Mouse (Mus musculus): ENCODE measurements around the gene Tnfrsf11a. TPM values are rescaled to one million over a fixed set of nuclear protein-coding genes. Genes with fewer than 3 reads are reported as not detected.

Gene Tnfrsf11a
- polyA plus RNA-seq, 1 experiment from 2014 or later, result 0.30 TPM

- WGBS, result 5% methylated on average over 28 of the region's 28 CpGs
- ATAC-seq (ENCODE audit: low FRiP score), result peak; percentile 83
- H3K27me3 ChIP-seq, result peaks cover 16% of the 10 kb centered on the region
- H3K4me3 ChIP-seq, result peak overlapping the region; percentile 35
- H3K27ac ChIP-seq, result no peak overlapping the region
- H3K36me3 ChIP-seq, result no peaks in the 10 kb centered on the region
- peaks cover 13% of the 10 kb centered on the region for H3K4me1 ChIP-seq
- peak overlapping the region; percentile 49 for H3K9ac ChIP-seq
- peak overlapping the region; percentile 68 for H3K4me2 ChIP-seq (replicated peaks)
- H3K9me3 ChIP-seq (replicated peaks), result no peaks in the 10 kb centered on the region
Observed at GRCm38 (mm10) chr1:105844341-105845006, 64.0 kb downstream of the Tnfrsf11a start.

- Histone ChIP-seq H3K27me3 (peaks cover 16% of the 10 kb centered on the region), H3K4me2 (replicated peaks) (no peak overlapping the region), H3K36me3 (no peaks in the 10 kb centered on the region), H3K9me3 (replicated peaks) (no peaks in the 10 kb centered on the region), H3K9ac (no peak overlapping the region), H3K4me3 (no peak overlapping the region), H3K4me1 (peaks cover 13% of the 10 kb centered on the region), H3K27ac (no peak overlapping the region)
- WGBS, result 79% methylated on average over 2 of the region's 2 CpGs
- no peak for ATAC-seq (ENCODE audit: low FRiP score)
Observed at GRCm38 (mm10) chr1:105846431-105846830, 65.9 kb downstream of the Tnfrsf11a start.

DNA sequence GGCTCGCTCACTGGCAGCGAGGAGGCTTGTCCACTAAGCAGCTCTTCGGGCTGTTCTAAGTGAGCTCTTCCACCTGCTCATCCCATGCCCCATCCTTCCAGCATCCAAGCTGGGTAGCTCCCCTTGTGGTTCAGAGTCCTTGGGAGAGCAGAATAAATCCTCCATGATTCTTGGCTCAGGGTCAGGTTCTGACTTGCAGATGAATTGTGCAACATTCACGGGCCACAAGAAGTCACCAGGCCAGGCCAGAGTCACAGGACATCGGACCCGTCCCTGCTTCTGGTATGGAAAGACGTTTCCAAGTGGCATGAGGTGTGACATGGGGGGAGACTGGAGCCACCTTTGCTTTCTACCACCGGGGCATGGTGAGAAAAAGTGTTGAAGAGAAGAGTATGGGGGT lies 68.3 kb downstream of the Tnfrsf11a start:
- no peak overlapping the region for H3K4me2 ChIP-seq (replicated peaks)
- ATAC-seq (ENCODE audit: low FRiP score), result no peak
- no peak overlapping the region for H3K9ac ChIP-seq
- WGBS, result 88% methylated on average over 8 of the region's 8 CpGs
- H3K4me1 ChIP-seq, result peaks cover 9% of the 10 kb centered on the region
- no peaks in the 10 kb centered on the region for H3K36me3 ChIP-seq
- no peak overlapping the region for H3K4me3 ChIP-seq
- H3K9me3 ChIP-seq (replicated peaks), result no peaks in the 10 kb centered on the region
- peaks cover 15% of the 10 kb centered on the region for H3K27me3 ChIP-seq
- H3K27ac ChIP-seq, result no peak overlapping the region

- H3K4me1 ChIP-seq, result no peaks in the 10 kb centered on the region
- no peak for ATAC-seq (ENCODE audit: low FRiP score)
- no peak overlapping the region for H3K27ac ChIP-seq
- no peaks in the 10 kb centered on the region for H3K9me3 ChIP-seq (replicated peaks)
- no peak overlapping the region for H3K4me2 ChIP-seq (replicated peaks)
- H3K4me3 ChIP-seq, result no peak overlapping the region
- no peak overlapping the region for H3K9ac ChIP-seq
- H3K27me3 ChIP-seq, result no peaks in the 10 kb centered on the region
- no peaks in the 10 kb centered on the region for H3K36me3 ChIP-seq
- 86% methylated on average over 2 of the region's 2 CpGs for WGBS
Observed at GRCm38 (mm10) chr1:105851341-105851740, 70.8 kb downstream of the Tnfrsf11a start.

DNA sequence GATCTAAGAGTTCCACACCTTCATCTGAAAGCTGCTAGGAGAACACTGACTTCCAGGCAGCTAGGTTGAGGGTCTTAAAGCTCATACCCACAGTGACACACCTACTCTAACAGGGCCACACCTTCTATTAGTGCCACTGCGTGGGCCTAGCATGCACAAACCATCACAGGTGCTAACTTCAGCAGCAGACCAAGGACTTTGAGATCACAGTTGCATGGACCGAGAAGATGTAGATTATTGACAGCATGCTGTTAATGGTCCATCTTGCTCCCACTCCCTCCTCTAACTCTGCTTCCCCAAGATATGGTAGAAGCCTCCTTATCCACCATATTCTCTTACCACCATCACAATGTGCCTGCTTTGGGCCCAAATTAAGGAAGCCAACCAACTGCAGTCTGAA lies 79.2 kb downstream of the Tnfrsf11a start:
- no peak overlapping the region for H3K4me3 ChIP-seq

DNA sequence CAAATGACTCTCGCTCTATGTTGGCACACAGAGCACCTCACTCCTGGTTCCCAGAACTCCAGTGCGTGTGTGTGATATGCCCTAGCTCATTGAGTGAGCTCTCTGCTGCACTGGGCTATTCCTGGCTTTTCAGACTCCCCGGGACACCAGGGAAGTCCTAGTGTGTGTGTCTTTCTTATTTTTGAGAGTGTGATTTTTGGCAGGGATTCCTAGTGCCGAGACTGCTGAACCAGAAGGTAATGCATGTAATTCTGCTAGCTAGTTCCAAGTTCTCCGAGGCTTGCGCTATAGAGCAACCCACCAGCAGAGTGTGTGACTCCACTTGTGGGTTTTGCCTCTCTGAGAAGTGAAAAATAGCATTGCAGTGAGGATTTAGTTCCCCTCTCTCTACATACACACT lies 96.1 kb downstream of the Tnfrsf11a start:
- 87% methylated on average over 6 of the region's 6 CpGs for WGBS
- H3K27me3 ChIP-seq, result peaks cover 5% of the 10 kb centered on the region; the same call in 1 of the 2 replicates
- H3K4me2 ChIP-seq (replicated peaks), result no peak overlapping the region
- H3K27ac ChIP-seq, result no peak overlapping the region
- no peaks in the 10 kb centered on the region for H3K9me3 ChIP-seq (replicated peaks)
- H3K36me3 ChIP-seq, result no peaks in the 10 kb centered on the region
- peaks cover 7% of the 10 kb centered on the region; the same call in 1 of the 2 replicates for H3K4me1 ChIP-seq
- no peak overlapping the region for H3K9ac ChIP-seq
- no peak overlapping the region for H3K4me3 ChIP-seq
- no peak for ATAC-seq (ENCODE audit: low FRiP score)

More for the DNA sequence above, 79.2 kb downstream of the Tnfrsf11a start:
- no peak overlapping the region for H3K4me2 ChIP-seq (replicated peaks)
- H3K9me3 ChIP-seq (replicated peaks), result no peaks in the 10 kb centered on the region
- no peak for ATAC-seq (ENCODE audit: low FRiP score)
- H3K9ac ChIP-seq, result no peak overlapping the region
- H3K27me3 ChIP-seq, result no peaks in the 10 kb centered on the region
- 86% methylated on average over 2 of the region's 2 CpGs for WGBS
- no peak overlapping the region for H3K27ac ChIP-seq
- no peaks in the 10 kb centered on the region for H3K36me3 ChIP-seq
- no peaks in the 10 kb centered on the region for H3K4me1 ChIP-seq

- H3K4me3 ChIP-seq, result no peak overlapping the region
Observed at GRCm38 (mm10) chr1:105877808-105878207, 97.3 kb downstream of the Tnfrsf11a start.

GRCm38 (mm10) chr1:105878416-105878815 lies 97.9 kb downstream of the Tnfrsf11a start:
- no peak overlapping the region for H3K27ac ChIP-seq
- ATAC-seq (ENCODE audit: low FRiP score), result no peak
- H3K4me2 ChIP-seq (replicated peaks), result no peak overlapping the region
- no peaks in the 10 kb centered on the region for H3K9me3 ChIP-seq (replicated peaks)
- 91% methylated on average over 11 of the region's 11 CpGs for WGBS
- peaks cover 5% of the 10 kb centered on the region; the same call in 1 of the 2 replicates for H3K27me3 ChIP-seq
- H3K4me1 ChIP-seq, result peaks cover 7% of the 10 kb centered on the region; the same call in 1 of the 2 replicates
- H3K36me3 ChIP-seq, result no peaks in the 10 kb centered on the region
- H3K4me3 ChIP-seq, result no peak overlapping the region
- no peak overlapping the region for H3K9ac ChIP-seq

More at GRCm38 (mm10) chr1:105877808-105878207, 97.3 kb downstream of the Tnfrsf11a start:
- H3K27me3 ChIP-seq, result peaks cover 5% of the 10 kb centered on the region; the same call in 1 of the 2 replicates
- no peak for ATAC-seq (ENCODE audit: low FRiP score)
- peaks cover 7% of the 10 kb centered on the region; the same call in 1 of the 2 replicates for H3K4me1 ChIP-seq
- 89% methylated on average over 5 of the region's 5 CpGs for WGBS
- H3K27ac ChIP-seq, result no peak overlapping the region
- no peaks in the 10 kb centered on the region for H3K36me3 ChIP-seq
- no peak overlapping the region for H3K9ac ChIP-seq
- H3K9me3 ChIP-seq (replicated peaks), result no peaks in the 10 kb centered on the region
- no peak overlapping the region for H3K4me2 ChIP-seq (replicated peaks)

GRCm38 (mm10) chr1:105880555-105881304 lies 100.2 kb downstream of the Tnfrsf11a start:
- 10% methylated on average over 23 of the region's 25 CpGs for WGBS
- peak overlapping the region; percentile 18; the same call in 1 of the 2 replicates for H3K4me3 ChIP-seq
- peaks cover 5% of the 10 kb centered on the region; the same call in 1 of the 2 replicates for H3K27me3 ChIP-seq
- H3K9me3 ChIP-seq (replicated peaks), result no peaks in the 10 kb centered on the region
- peaks cover 7% of the 10 kb centered on the region; the same call in 1 of the 2 replicates for H3K4me1 ChIP-seq
- peak; percentile 68 for ATAC-seq (ENCODE audit: low FRiP score)
- H3K9ac ChIP-seq, result 0 out of 2 replicates have a peak overlapping the region, but pooled peaks have one; percentile 18
- H3K27ac ChIP-seq, result no peak overlapping the region
- no peaks in the 10 kb centered on the region for H3K36me3 ChIP-seq
- H3K4me2 ChIP-seq (replicated peaks), result peak overlapping the region; percentile 51

DNA sequence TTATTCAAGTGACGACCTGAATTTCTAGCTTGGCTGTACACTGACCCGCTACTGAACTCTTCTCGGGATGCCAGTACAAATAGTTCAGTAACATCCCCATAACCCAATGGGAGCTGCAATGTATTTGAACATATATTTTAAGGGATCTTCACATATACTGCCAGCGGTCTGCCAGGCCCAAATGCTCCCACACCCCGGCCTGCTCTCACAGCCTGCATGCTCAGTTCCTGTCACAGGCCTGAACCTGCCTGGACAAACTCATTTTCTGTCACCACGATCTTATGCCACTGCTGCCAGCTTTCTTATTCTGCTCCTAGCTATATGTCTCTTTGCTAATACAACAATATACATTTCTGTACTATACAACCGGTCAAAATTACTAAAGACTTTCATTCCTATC lies 100.9 kb downstream of the Tnfrsf11a start:
- Histone ChIP-seq H3K27me3 (peaks cover 5% of the 10 kb centered on the region; the same call in 1 of the 2 replicates), H3K9ac (no peak overlapping the region), H3K36me3 (no peaks in the 10 kb centered on the region), H3K27ac (no peak overlapping the region), H3K4me3 (no peak overlapping the region), H3K4me1 (peaks cover 7% of the 10 kb centered on the region; the same call in 1 of the 2 replicates), H3K9me3 (replicated peaks) (no peaks in the 10 kb centered on the region), H3K4me2 (replicated peaks) (no peak overlapping the region)
- 84% methylated on average over 7 of the region's 7 CpGs for WGBS
- ATAC-seq (ENCODE audit: low FRiP score), result no peak

- Histone ChIP-seq H3K27me3 (peaks cover 5% of the 10 kb centered on the region; the same call in 1 of the 2 replicates), H3K9me3 (replicated peaks) (no peaks in the 10 kb centered on the region), H3K4me2 (replicated peaks) (no peak overlapping the region), H3K4me3 (no peak overlapping the region), H3K9ac (no peak overlapping the region), H3K4me1 (peaks cover 7% of the 10 kb centered on the region; the same call in 1 of the 2 replicates), H3K36me3 (no peaks in the 10 kb centered on the region), H3K27ac (no peak overlapping the region)
- 83% methylated on average over 2 of the region's 2 CpGs for WGBS
- no peak for ATAC-seq (ENCODE audit: low FRiP score)
Observed at GRCm38 (mm10) chr1:105883498-105883897, 103.0 kb downstream of the Tnfrsf11a start.

GRCm38 (mm10) chr1:105885101-105885500 lies 104.6 kb downstream of the Tnfrsf11a start:
- Histone ChIP-seq H3K4me2 (replicated peaks) (no peak overlapping the region), H3K27me3 (no peaks in the 10 kb centered on the region), H3K9me3 (replicated peaks) (no peaks in the 10 kb centered on the region), H3K4me1 (peaks cover 7% of the 10 kb centered on the region; the same call in 1 of the 2 replicates), H3K9ac (no peak overlapping the region), H3K27ac (no peak overlapping the region), H3K36me3 (no peaks in the 10 kb centered on the region), H3K4me3 (no peak overlapping the region)
- no peak for ATAC-seq (ENCODE audit: low FRiP score)
- 90% methylated on average over 1 of the region's 1 CpGs for WGBS
